Mouse (Mus musculus): ENCODE results near the gene Uqcrfs1. TPM values are rescaled to one million over a fixed set of nuclear protein-coding genes. Genes with fewer than 3 reads are reported as not detected.

Gene Uqcrfs1
- polyA plus RNA-seq, 1 experiment: 160 TPM

GRCm38 (mm10) chr13:30501860-30502395 is 43.2 kb downstream of the Uqcrfs1 start:
- TF ChIP-seq MYOG (IDR thresholded peaks at IDR 0.05; ENCODE audit: control insufficient read depth, extremely low read depth, insufficient read length): no peak
- no peak for TF ChIP-seq CTCF (IDR thresholded peaks at IDR 0.05; ENCODE audit: control insufficient read depth, insufficient read depth, insufficient read length)
- TF ChIP-seq CEBPB (IDR thresholded peaks at IDR 0.05; ENCODE audit: low read depth): no peak
- TF ChIP-seq MYOD1 (IDR thresholded peaks at IDR 0.05; ENCODE audit: control insufficient read depth, insufficient read length, low read depth): no peak
- no peak for TF ChIP-seq FOSL1 (IDR thresholded peaks at IDR 0.05; ENCODE audit: insufficient read depth, low read length, poor library complexity, severe bottlenecking)
- no peak for TF ChIP-seq MAX (IDR thresholded peaks at IDR 0.05)
- no peak for TF ChIP-seq USF1 (IDR thresholded peaks at IDR 0.05; ENCODE audit: low read depth)
- Histone ChIP-seq H3ac (ENCODE audit: control insufficient read depth, insufficient read length, low read depth) (no peak overlapping the region), H3K27me3 (ENCODE audit: control insufficient read depth, insufficient read depth, insufficient read length) (no peaks in the 10 kb centered on the region), H3K36me3 (ENCODE audit: control insufficient read depth, insufficient read depth) (no peaks in the 10 kb centered on the region), H3K4me3 (ENCODE audit: insufficient read depth, poor library complexity, severe bottlenecking) (no peak overlapping the region), H3K79me2 (ENCODE audit: control insufficient read depth, insufficient read depth) (no peaks in the 10 kb centered on the region), H3K79me3 (ENCODE audit: low read depth) (no peaks in the 10 kb centered on the region)

Other genes starting within 250 kb of the Uqcrfs1 start
- gene Agtr1a, start 208.9 kb downstream of the Uqcrfs1 start, polyA plus RNA-seq (2012; fragmentation: generic; extraction: Trizol): not detected
- 4.5 TPM for gene Dusp22, start 114.6 kb upstream of the Uqcrfs1 start, polyA plus RNA-seq (2012; fragmentation: generic; extraction: Trizol)
- not detected for gene Irf4, start 203.9 kb upstream of the Uqcrfs1 start, polyA plus RNA-seq (2012; fragmentation: generic; extraction: Trizol)